Mouse (Mus musculus): ENCODE measurements at regions not wholly inside any gene's neighbourhood (a gene's known extent, or its start where the extent isn't known, plus 50 kb on each side); places are given as distances from the start of the nearest gene placed in this dataset.

- Histone ChIP-seq H3K4me2 (no peak overlapping the region), H3K9ac (no peak overlapping the region), H3K27ac (no peak overlapping the region), H3K9me3 (no peaks in the 10 kb centered on the region), H3K4me1 (replicated peaks) (no peaks in the 10 kb centered on the region; the same call in 1 of the 2 replicates), H3K27me3 (no peaks in the 10 kb centered on the region), H3K36me3 (no peaks in the 10 kb centered on the region), H3K4me3 (no peak overlapping the region)
- 45% methylated on average over 10 of the region's 10 CpGs for WGBS
- peak; percentile 52; the same call in 1 of the 2 replicates for ATAC-seq (ENCODE audit: low FRiP score)
Measured at GRCm38 (mm10) chr4:47638876-47639494, 164.5 kb downstream of the Sec61b start.

- Histone ChIP-seq H3K27me3 (no peaks in the 10 kb centered on the region), H3K9ac (no peak overlapping the region), H3K9me3 (no peaks in the 10 kb centered on the region), H3K36me3 (no peaks in the 10 kb centered on the region), H3K4me1 (replicated peaks) (peaks cover 13% of the 10 kb centered on the region), H3K4me2 (no peak overlapping the region), H3K27ac (no peak overlapping the region), H3K4me3 (no peak overlapping the region)
- WGBS: 67% methylated on average over 1 of the region's 1 CpGs
- 0 out of 2 replicates have a peak, but pooled peaks have one; percentile 39 for ATAC-seq (ENCODE audit: low FRiP score)
Measured at GRCm38 (mm10) chr4:47645093-47645492, 170.6 kb downstream of the Sec61b start.

GRCm38 (mm10) chr4:47648701-47649100 is 174.2 kb downstream of the Sec61b start:
- 59% methylated on average over 8 of the region's 8 CpGs for WGBS
- Histone ChIP-seq H3K9me3 (no peaks in the 10 kb centered on the region), H3K4me1 (replicated peaks) (peaks cover 26% of the 10 kb centered on the region), H3K4me3 (no peak overlapping the region), H3K36me3 (no peaks in the 10 kb centered on the region), H3K27ac (no peak overlapping the region), H3K9ac (no peak overlapping the region), H3K27me3 (no peaks in the 10 kb centered on the region), H3K4me2 (no peak overlapping the region)
- ATAC-seq (ENCODE audit: low FRiP score): no peak

GRCm38 (mm10) chr4:47649951-47650350 is 175.5 kb downstream of the Sec61b start:
- H3K4me1 ChIP-seq (replicated peaks): peaks cover 24% of the 10 kb centered on the region
- H3K4me3 ChIP-seq: no peak overlapping the region
- no peaks in the 10 kb centered on the region for H3K9me3 ChIP-seq
- no peak for ATAC-seq (ENCODE audit: low FRiP score)
- H3K9ac ChIP-seq: no peak overlapping the region
- 82% methylated on average over 3 of the region's 3 CpGs for WGBS
- H3K27me3 ChIP-seq: no peaks in the 10 kb centered on the region
- no peak overlapping the region for H3K27ac ChIP-seq
- H3K4me2 ChIP-seq: no peak overlapping the region
- H3K36me3 ChIP-seq: no peaks in the 10 kb centered on the region

- Histone ChIP-seq H3K4me3 (no peak overlapping the region), H3K9ac (no peak overlapping the region), H3K36me3 (no peaks in the 10 kb centered on the region), H3K4me2 (no peak overlapping the region), H3K27ac (no peak overlapping the region), H3K9me3 (no peaks in the 10 kb centered on the region), H3K27me3 (no peaks in the 10 kb centered on the region), H3K4me1 (replicated peaks) (peaks cover 20% of the 10 kb centered on the region)
- 84% methylated on average over 10 of the region's 10 CpGs for WGBS
- no peak for ATAC-seq (ENCODE audit: low FRiP score)
Measured at GRCm38 (mm10) chr4:47651521-47651920, 177.1 kb downstream of the Sec61b start.

GRCm38 (mm10) chr4:47653143-47653542 is 178.7 kb downstream of the Sec61b start:
- 49% methylated on average over 2 of the region's 2 CpGs for WGBS
- Histone ChIP-seq H3K36me3 (no peaks in the 10 kb centered on the region), H3K4me2 (no peak overlapping the region), H3K9ac (no peak overlapping the region), H3K27me3 (no peaks in the 10 kb centered on the region), H3K27ac (no peak overlapping the region), H3K4me1 (replicated peaks) (peaks cover 20% of the 10 kb centered on the region), H3K9me3 (no peaks in the 10 kb centered on the region), H3K4me3 (no peak overlapping the region)
- ATAC-seq (ENCODE audit: low FRiP score): peak; percentile 39; the same call in 1 of the 2 replicates

GRCm38 (mm10) chr4:47669519-47669918 is 195.1 kb downstream of the Sec61b start:
- H3K9ac ChIP-seq: no peak overlapping the region
- H3K27ac ChIP-seq: no peak overlapping the region
- 82% methylated on average over 5 of the region's 5 CpGs for WGBS
- H3K9me3 ChIP-seq: no peaks in the 10 kb centered on the region
- H3K27me3 ChIP-seq: no peaks in the 10 kb centered on the region
- no peak for ATAC-seq (ENCODE audit: low FRiP score)
- no peaks in the 10 kb centered on the region for H3K36me3 ChIP-seq
- H3K4me1 ChIP-seq (replicated peaks): no peaks in the 10 kb centered on the region
- H3K4me3 ChIP-seq: no peak overlapping the region
- H3K4me2 ChIP-seq: no peak overlapping the region

- H3K9ac ChIP-seq: no peak overlapping the region
- WGBS: 80% methylated on average over 3 of the region's 3 CpGs
- no peak overlapping the region for H3K27ac ChIP-seq
- no peak for ATAC-seq (ENCODE audit: low FRiP score)
- H3K4me3 ChIP-seq: no peak overlapping the region
- no peaks in the 10 kb centered on the region for H3K27me3 ChIP-seq
- no peaks in the 10 kb centered on the region for H3K4me1 ChIP-seq (replicated peaks)
- H3K36me3 ChIP-seq: no peaks in the 10 kb centered on the region
- H3K9me3 ChIP-seq: no peaks in the 10 kb centered on the region
- H3K4me2 ChIP-seq: no peak overlapping the region
Measured at GRCm38 (mm10) chr4:47670476-47670875, 196.0 kb downstream of the Sec61b start.

GRCm38 (mm10) chr4:47671362-47671761 is 196.9 kb downstream of the Sec61b start:
- ATAC-seq (ENCODE audit: low FRiP score): no peak
- Histone ChIP-seq H3K36me3 (no peaks in the 10 kb centered on the region), H3K4me2 (no peak overlapping the region), H3K27me3 (no peaks in the 10 kb centered on the region), H3K27ac (no peak overlapping the region), H3K4me3 (no peak overlapping the region), H3K9ac (no peak overlapping the region), H3K4me1 (replicated peaks) (no peaks in the 10 kb centered on the region), H3K9me3 (no peaks in the 10 kb centered on the region)
- WGBS: 94% methylated on average over 5 of the region's 5 CpGs

GRCm38 (mm10) chr4:47681141-47681540 is 206.7 kb downstream of the Sec61b start:
- Histone ChIP-seq H3K27me3 (no peaks in the 10 kb centered on the region), H3K27ac (no peak overlapping the region), H3K36me3 (no peaks in the 10 kb centered on the region), H3K9me3 (no peaks in the 10 kb centered on the region), H3K4me2 (no peak overlapping the region), H3K9ac (no peak overlapping the region), H3K4me1 (replicated peaks) (no peaks in the 10 kb centered on the region), H3K4me3 (no peak overlapping the region)
- ATAC-seq (ENCODE audit: low FRiP score): no peak
- 90% methylated on average over 4 of the region's 4 CpGs for WGBS

GRCm38 (mm10) chr4:47691207-47691606 is 216.7 kb downstream of the Sec61b start:
- Histone ChIP-seq H3K9me3 (no peaks in the 10 kb centered on the region), H3K27ac (no peak overlapping the region), H3K36me3 (no peaks in the 10 kb centered on the region), H3K4me1 (replicated peaks) (no peaks in the 10 kb centered on the region), H3K27me3 (no peaks in the 10 kb centered on the region), H3K4me2 (no peak overlapping the region), H3K9ac (no peak overlapping the region), H3K4me3 (no peak overlapping the region)
- WGBS: 96% methylated on average over 2 of the region's 2 CpGs
- ATAC-seq (ENCODE audit: low FRiP score): no peak

GRCm38 (mm10) chr4:47692654-47693053 is 218.2 kb downstream of the Sec61b start:
- Histone ChIP-seq H3K4me1 (replicated peaks) (no peaks in the 10 kb centered on the region), H3K4me2 (no peak overlapping the region), H3K27ac (no peak overlapping the region), H3K4me3 (no peak overlapping the region), H3K9ac (no peak overlapping the region), H3K36me3 (no peaks in the 10 kb centered on the region), H3K9me3 (no peaks in the 10 kb centered on the region), H3K27me3 (no peaks in the 10 kb centered on the region)
- ATAC-seq (ENCODE audit: low FRiP score): no peak

GRCm38 (mm10) chr4:47693221-47693620 is 218.8 kb downstream of the Sec61b start:
- ATAC-seq (ENCODE audit: low FRiP score): no peak
- Histone ChIP-seq H3K9ac (no peak overlapping the region), H3K27me3 (no peaks in the 10 kb centered on the region), H3K4me1 (replicated peaks) (0 out of 2 replicates have a peak, but pooled peaks cover under 1% of the 10 kb centered on the region), H3K4me2 (no peak overlapping the region), H3K36me3 (no peaks in the 10 kb centered on the region), H3K4me3 (no peak overlapping the region), H3K9me3 (no peaks in the 10 kb centered on the region), H3K27ac (no peak overlapping the region)
- WGBS: 87% methylated on average over 12 of the region's 12 CpGs
